Mouse (Mus musculus): ENCODE results near the gene Zdhhc11.

GRCm38 (mm10) chr13:74010678-74011077, 47.0 kb downstream of the Zdhhc11 start:
- TF ChIP-seq EP300 (IDR thresholded peaks at IDR 0.05; ENCODE audit: low read depth) (no peak), CTCF (IDR thresholded peaks at IDR 0.05; ENCODE audit: low read depth) (no peak)
